Mouse (Mus musculus): ENCODE measurements around the gene Tiam2. TPM values are rescaled to one million over a fixed set of nuclear protein-coding genes. Genes with fewer than 3 reads are reported as not detected.
"Not testable (repeated sequence)": the region's sequence is repeated elsewhere in the genome, so short reads cannot be mapped to it uniquely, and the experiment has no call there.

Tiam2 gene
- polyA plus RNA-seq, 1 experiment from 2014 or later = 29.3 TPM

- H3K27ac ChIP-seq = peak overlapping the region; percentile 52; the same call in 1 of the 2 replicates
- ATAC-seq (ENCODE audit: low FRiP score, low read depth) = no peak
- H3K4me3 ChIP-seq = no peak overlapping the region
- WGBS = 22% methylated on average over 12 of the region's 12 CpGs
- H3K9me3 ChIP-seq = no peaks in the 10 kb centered on the region
- peak overlapping the region; percentile 31 for H3K4me2 ChIP-seq (replicated peaks)
- H3K4me1 ChIP-seq = peaks cover 65% of the 10 kb centered on the region
- no peaks in the 10 kb centered on the region for H3K36me3 ChIP-seq
- H3K27me3 ChIP-seq = no peaks in the 10 kb centered on the region
- peak overlapping the region; percentile 13; the same call in 1 of the 2 replicates for H3K9ac ChIP-seq
Measured at GRCm38 (mm10) chr17:3345276-3345885, 19.0 kb downstream of the Tiam2 start.

- peaks cover 4% of the 10 kb centered on the region for H3K36me3 ChIP-seq
- no peak for ATAC-seq (ENCODE audit: low FRiP score, low read depth)
- no peaks in the 10 kb centered on the region for H3K27me3 ChIP-seq
- peak overlapping the region; percentile 39; the same call in 1 of the 2 replicates for H3K27ac ChIP-seq
- no peak overlapping the region for H3K4me2 ChIP-seq (replicated peaks)
- H3K9me3 ChIP-seq = no peaks in the 10 kb centered on the region
- WGBS = 78% methylated on average over 2 of the region's 2 CpGs
- H3K4me3 ChIP-seq = no peak overlapping the region
- H3K9ac ChIP-seq = no peak overlapping the region
- peaks cover 63% of the 10 kb centered on the region for H3K4me1 ChIP-seq
Measured at GRCm38 (mm10) chr17:3347800-3348199, 21.4 kb downstream of the Tiam2 start.

- no peak overlapping the region for H3K27ac ChIP-seq
- H3K4me2 ChIP-seq (replicated peaks) = no peak overlapping the region
- H3K9me3 ChIP-seq = no peaks in the 10 kb centered on the region
- peaks cover 5% of the 10 kb centered on the region for H3K36me3 ChIP-seq
- no peak overlapping the region for H3K4me3 ChIP-seq
- H3K4me1 ChIP-seq = peaks cover 64% of the 10 kb centered on the region
- 88% methylated on average over 5 of the region's 5 CpGs for WGBS
- H3K27me3 ChIP-seq = no peaks in the 10 kb centered on the region
- H3K9ac ChIP-seq = no peak overlapping the region
- ATAC-seq (ENCODE audit: low FRiP score, low read depth) = no peak
Measured at GRCm38 (mm10) chr17:3349331-3349730, 23.0 kb downstream of the Tiam2 start.

GRCm38 (mm10) chr17:3349939-3350338 lies 23.6 kb downstream of the Tiam2 start:
- no peaks in the 10 kb centered on the region for H3K27me3 ChIP-seq
- H3K36me3 ChIP-seq = peaks cover 5% of the 10 kb centered on the region
- H3K4me1 ChIP-seq = peaks cover 64% of the 10 kb centered on the region
- no peaks in the 10 kb centered on the region for H3K9me3 ChIP-seq
- no peak overlapping the region for H3K27ac ChIP-seq
- WGBS = 78% methylated on average over 12 of the region's 12 CpGs
- no peak overlapping the region for H3K9ac ChIP-seq
- no peak for ATAC-seq (ENCODE audit: low FRiP score, low read depth)
- no peak overlapping the region for H3K4me2 ChIP-seq (replicated peaks)
- H3K4me3 ChIP-seq = no peak overlapping the region

- Histone ChIP-seq H3K9ac (no peak overlapping the region), H3K4me3 (no peak overlapping the region), H3K4me2 (replicated peaks) (no peak overlapping the region), H3K36me3 (peaks cover 5% of the 10 kb centered on the region), H3K27me3 (no peaks in the 10 kb centered on the region), H3K4me1 (peaks cover 64% of the 10 kb centered on the region), H3K9me3 (no peaks in the 10 kb centered on the region), H3K27ac (no peak overlapping the region)
- WGBS = 85% methylated on average over 4 of the region's 4 CpGs
- no peak for ATAC-seq (ENCODE audit: low FRiP score, low read depth)
Measured at GRCm38 (mm10) chr17:3350405-3350804, 24.0 kb downstream of the Tiam2 start.

- Histone ChIP-seq H3K4me3 (no peak overlapping the region), H3K4me1 (peaks cover 60% of the 10 kb centered on the region), H3K27me3 (no peaks in the 10 kb centered on the region), H3K9me3 (no peaks in the 10 kb centered on the region), H3K4me2 (replicated peaks) (no peak overlapping the region), H3K9ac (no peak overlapping the region), H3K36me3 (peaks cover 5% of the 10 kb centered on the region), H3K27ac (no peak overlapping the region)
- 71% methylated on average over 4 of the region's 4 CpGs for WGBS
- ATAC-seq (ENCODE audit: low FRiP score, low read depth) = no peak
Measured at GRCm38 (mm10) chr17:3351668-3352067, 25.3 kb downstream of the Tiam2 start.

- ATAC-seq (ENCODE audit: low FRiP score, low read depth); H3K4me3 ChIP-seq: not testable (repeated sequence)
- 92% methylated on average over 10 of the region's 10 CpGs for WGBS
Measured at GRCm38 (mm10) chr17:3353141-3353540, 26.8 kb downstream of the Tiam2 start.

GRCm38 (mm10) chr17:3354856-3355255 lies 28.5 kb downstream of the Tiam2 start:
- WGBS = 37% methylated on average over 3 of the region's 3 CpGs
- H3K4me3 ChIP-seq = no peak overlapping the region
- H3K4me2 ChIP-seq (replicated peaks) = no peak overlapping the region
- no peaks in the 10 kb centered on the region for H3K27me3 ChIP-seq
- H3K4me1 ChIP-seq = peaks cover 49% of the 10 kb centered on the region
- H3K36me3 ChIP-seq = peaks cover 5% of the 10 kb centered on the region
- no peak overlapping the region for H3K27ac ChIP-seq
- no peak overlapping the region for H3K9ac ChIP-seq
- ATAC-seq (ENCODE audit: low FRiP score, low read depth) = 0 out of 2 replicates have a peak, but pooled peaks have one; percentile 32
- no peaks in the 10 kb centered on the region for H3K9me3 ChIP-seq

More at GRCm38 (mm10) chr17:3353141-3353540, 26.8 kb downstream of the Tiam2 start:
- H3K4me2 ChIP-seq (replicated peaks); H3K9ac ChIP-seq; H3K27ac ChIP-seq; H3K9me3 ChIP-seq; H3K27me3 ChIP-seq; H3K36me3 ChIP-seq: not testable (repeated sequence)
- peaks cover 51% of the 10 kb centered on the region for H3K4me1 ChIP-seq

- no peak for ATAC-seq (ENCODE audit: low FRiP score, low read depth)
- H3K27ac ChIP-seq = no peak overlapping the region
- H3K4me2 ChIP-seq (replicated peaks) = no peak overlapping the region
- H3K4me1 ChIP-seq = peaks cover 54% of the 10 kb centered on the region
- no peaks in the 10 kb centered on the region for H3K27me3 ChIP-seq
- H3K9ac ChIP-seq = no peak overlapping the region
- WGBS = 81% methylated on average over 8 of the region's 8 CpGs
- no peaks in the 10 kb centered on the region for H3K9me3 ChIP-seq
- peaks cover 5% of the 10 kb centered on the region for H3K36me3 ChIP-seq
- H3K4me3 ChIP-seq = no peak overlapping the region
Measured at GRCm38 (mm10) chr17:3356633-3357365, 30.4 kb downstream of the Tiam2 start.

GRCm38 (mm10) chr17:3360236-3360635 lies 33.9 kb downstream of the Tiam2 start:
- no peaks in the 10 kb centered on the region; the same call in none of the 2 replicates for H3K36me3 ChIP-seq
- no peak overlapping the region for H3K4me3 ChIP-seq
- peaks cover 56% of the 10 kb centered on the region for H3K4me1 ChIP-seq
- no peak for ATAC-seq (ENCODE audit: low FRiP score, low read depth)
- H3K9ac ChIP-seq = no peak overlapping the region
- no peaks in the 10 kb centered on the region for H3K9me3 ChIP-seq
- WGBS = 9% methylated on average over 1 of the region's 1 CpGs
- no peak overlapping the region for H3K27ac ChIP-seq
- H3K27me3 ChIP-seq = no peaks in the 10 kb centered on the region
- H3K4me2 ChIP-seq (replicated peaks) = no peak overlapping the region

- Histone ChIP-seq H3K27me3 (no peaks in the 10 kb centered on the region), H3K27ac (peak overlapping the region; percentile 72; the same call in 1 of the 2 replicates), H3K4me3 (no peak overlapping the region), H3K9ac (no peak overlapping the region), H3K4me1 (peaks cover 56% of the 10 kb centered on the region), H3K36me3 (peaks cover under 1% of the 10 kb centered on the region), H3K4me2 (replicated peaks) (no peak overlapping the region), H3K9me3 (no peaks in the 10 kb centered on the region)
- 79% methylated on average over 2 of the region's 2 CpGs for WGBS
- ATAC-seq (ENCODE audit: low FRiP score, low read depth) = no peak
Measured at GRCm38 (mm10) chr17:3361751-3362150, 35.4 kb downstream of the Tiam2 start.

GRCm38 (mm10) chr17:3363216-3363615 lies 36.8 kb downstream of the Tiam2 start:
- H3K9ac ChIP-seq = no peak overlapping the region
- no peak overlapping the region for H3K4me2 ChIP-seq (replicated peaks)
- no peak overlapping the region for H3K27ac ChIP-seq
- peaks cover 11% of the 10 kb centered on the region for H3K36me3 ChIP-seq
- H3K4me1 ChIP-seq = peaks cover 63% of the 10 kb centered on the region
- no peaks in the 10 kb centered on the region for H3K27me3 ChIP-seq
- no peak overlapping the region for H3K4me3 ChIP-seq
- no peaks in the 10 kb centered on the region for H3K9me3 ChIP-seq
- ATAC-seq (ENCODE audit: low FRiP score, low read depth) = no peak
- WGBS = 70% methylated on average over 2 of the region's 2 CpGs
